Mouse (Mus musculus) heart, adult 2 months (tissue): ENCODE measurements at regions not wholly inside any gene's neighbourhood (a gene's known extent, or its start where the extent isn't known, plus 50 kb on each side); places are given as distances from the start of the nearest gene placed in this dataset.

Experiments
- DNase-seq, 2 experiments: peaks; one replicate each; pipeline ENCODE4 v3.0.0; 2021
- H3K27ac ChIP-seq: fragments of 200-600 bp; 2 replicates; pipeline ENCODE4 v1.8.1; 2022
- H3K27me3 ChIP-seq: fragments of 200-500 bp; 2 replicates; pipeline ENCODE4 v1.6.1; 2012; ENCODE audit warnings: mild to moderate bottlenecking, low read length, inconsistent platforms, mixed read lengths; ENCODE audit not compliant: control insufficient read depth, insufficient read depth
- H3K36me3 ChIP-seq: fragments of 200-500 bp; 2 replicates; pipeline ENCODE4 v1.6.1; 2012; ENCODE audit warnings: low read length, inconsistent platforms; ENCODE audit not compliant: control insufficient read depth, insufficient read depth
- H3K4me1 ChIP-seq: fragments of 200-500 bp; 2 replicates; pipeline ENCODE4 v1.6.1; 2011; ENCODE audit warnings: low read length; ENCODE audit not compliant: control insufficient read depth, insufficient read depth
- H3K4me3 ChIP-seq: fragments of 200-600 bp; 2 replicates; pipeline ENCODE4 v1.8.1; 2022
- H3K79me2 ChIP-seq: fragments of 200-500 bp; replicated peaks from 2 replicates; pipeline ENCODE4 v1.6.1; 2012; ENCODE audit warnings: mild to moderate bottlenecking, inconsistent platforms, low read length, moderate library complexity, mixed read lengths; ENCODE audit not compliant: control insufficient read depth, insufficient read depth
- H3K9ac ChIP-seq: fragments of 200-500 bp; 2 replicates; pipeline ENCODE4 v1.6.1; 2012; ENCODE audit warnings: low read depth, mild to moderate bottlenecking, control low read depth, inconsistent platforms, low read length, mixed read lengths
- CTCF ChIP-seq: fragments of 200-600 bp; IDR thresholded peaks from 2 replicates; pipeline ENCODE4 v1.8.1; 2022; ENCODE audit warnings: antibody characterized with exemption, mild to moderate bottlenecking, moderate library complexity
- EP300 ChIP-seq: fragments of 200-500 bp; IDR thresholded peaks from 2 replicates; pipeline ENCODE4 v1.6.1; 2011; ENCODE audit warnings: low read depth, low read length, control low read depth; ENCODE audit not compliant: insufficient read depth
- POLR2A ChIP-seq: fragments of 200-500 bp; IDR thresholded peaks from 2 replicates; pipeline ENCODE4 v1.6.1; 2011; ENCODE audit warnings: mild to moderate bottlenecking, low read depth, low read length, control low read depth; ENCODE audit not compliant: insufficient read depth
- WGBS: fragments of 180-500 bp; shearing (Covaris S2); methylation state at CpG from one replicate; pipeline ENCODE4 v1.1.7; 2018; 5-methylcytosine and 5-hydroxymethylcytosine counted together
- intact Hi-C: fragments of 180-260 bp; cut with DNase I; formaldehyde crosslinking; loops from one replicate; pipeline ENCODE4 v1.15.1; 2025

DNA sequence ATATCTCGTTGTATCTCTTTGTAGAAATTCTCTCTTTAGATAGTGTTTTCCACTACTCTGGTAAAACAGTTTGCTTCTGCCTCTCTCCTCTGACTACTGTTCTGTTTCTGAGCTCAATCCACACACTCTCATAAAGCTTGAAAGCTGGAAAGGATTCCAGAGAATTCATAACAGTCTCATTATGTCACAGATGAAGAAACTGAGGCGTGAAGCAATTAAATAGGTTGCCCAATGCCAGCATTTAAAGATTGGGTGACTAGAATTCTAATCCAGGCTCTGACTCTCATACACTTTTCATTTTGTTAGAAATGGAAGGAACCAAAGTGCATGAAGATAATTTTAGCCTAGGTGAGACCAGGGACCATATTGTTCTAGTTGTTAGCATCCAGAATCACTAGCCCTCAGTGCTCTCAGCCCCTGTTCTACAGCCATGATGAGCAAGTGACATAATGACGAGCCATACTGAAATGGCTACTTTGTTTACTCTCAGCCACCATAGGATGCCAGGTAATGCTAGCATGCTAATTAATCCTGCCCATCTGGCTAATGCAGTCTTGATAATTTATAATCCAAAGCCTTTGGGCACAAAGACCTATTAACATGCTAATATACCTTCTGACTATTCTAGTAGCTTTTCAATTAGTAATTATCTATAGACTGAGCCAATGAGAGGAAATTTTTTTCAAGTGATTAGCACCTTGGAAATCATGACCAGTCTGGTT is 341.7 kb downstream of the Sec23a start:
- H3K27ac ChIP-seq = no peak overlapping the region
- no peaks in the 10 kb centered on the region for H3K4me1 ChIP-seq
- no peak overlapping the region for H3K9ac ChIP-seq
- intact Hi-C loops = no loop called here
- WGBS = 73% methylated on average over 3 of the region's 3 CpGs
- H3K27me3 ChIP-seq = no peaks in the 10 kb centered on the region
- no peak overlapping the region for H3K4me3 ChIP-seq
- no peak for DNase-seq
- no peaks in the 10 kb centered on the region for H3K79me2 ChIP-seq
- H3K36me3 ChIP-seq = no peaks in the 10 kb centered on the region
- no peak for TF ChIP-seq CTCF
- TF ChIP-seq POLR2A = no peak
- no peak for TF ChIP-seq EP300

DNA sequence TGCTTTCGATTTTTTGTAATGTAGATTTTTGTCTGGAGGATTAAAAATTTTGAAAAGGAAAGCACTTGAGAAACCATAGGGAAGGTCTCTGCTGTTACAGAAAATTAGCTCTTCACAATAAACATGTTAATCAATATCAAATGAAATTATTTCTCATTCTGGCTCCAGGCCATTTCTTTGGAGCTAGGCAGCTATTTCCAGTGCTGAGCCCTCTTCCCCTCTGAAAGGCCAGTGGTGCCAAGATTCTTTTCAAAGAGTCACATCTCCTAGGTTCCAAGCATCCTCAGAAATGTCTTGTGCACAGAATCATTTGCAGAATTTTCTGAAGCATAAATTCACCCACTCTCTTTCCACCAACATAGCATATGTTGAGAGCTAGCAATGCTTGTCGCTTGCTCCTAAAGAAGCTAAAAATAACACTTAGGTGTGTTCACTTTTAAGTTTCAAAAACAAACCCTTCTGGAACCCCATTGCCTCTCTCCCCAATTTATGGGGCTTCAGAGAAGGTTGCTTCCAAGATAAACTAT is 357.2 kb downstream of the Sec23a start:
- H3K4me1 ChIP-seq = no peaks in the 10 kb centered on the region
- H3K27me3 ChIP-seq = no peaks in the 10 kb centered on the region
- intact Hi-C loops = no loop called here
- no peaks in the 10 kb centered on the region for H3K79me2 ChIP-seq
- DNase-seq = no peak
- TF ChIP-seq POLR2A = no peak
- no peak for TF ChIP-seq CTCF
- TF ChIP-seq EP300 = no peak
- H3K27ac ChIP-seq = no peak overlapping the region
- no peak overlapping the region for H3K9ac ChIP-seq
- H3K4me3 ChIP-seq = no peak overlapping the region
- H3K36me3 ChIP-seq = no peaks in the 10 kb centered on the region
- 93% methylated on average over 2 of the region's 2 CpGs for WGBS

DNA sequence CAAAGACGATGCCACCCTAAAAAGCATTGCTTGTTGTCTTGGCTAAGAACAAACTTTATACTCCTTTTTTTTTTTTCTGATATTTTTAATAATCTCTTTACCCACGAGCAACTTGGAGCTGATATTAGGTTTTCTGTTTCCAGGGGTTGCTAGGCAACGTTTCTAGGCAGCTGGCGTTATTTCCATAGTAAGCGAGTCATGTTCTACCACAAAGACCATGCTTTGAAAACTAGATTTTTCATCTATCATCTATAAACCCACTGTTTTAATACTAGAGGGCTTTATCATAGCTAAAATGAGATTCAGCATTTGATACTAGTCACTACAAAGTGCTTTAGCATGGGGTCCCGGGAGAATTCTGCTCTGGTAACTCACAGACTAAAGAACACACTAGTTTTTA is 358.1 kb downstream of the Sec23a start:
- 59% methylated on average over 6 of the region's 6 CpGs for WGBS
- no peaks in the 10 kb centered on the region for H3K79me2 ChIP-seq
- DNase-seq = no peak
- intact Hi-C loops = no loop called here
- no peaks in the 10 kb centered on the region for H3K36me3 ChIP-seq
- no peaks in the 10 kb centered on the region for H3K27me3 ChIP-seq
- no peaks in the 10 kb centered on the region for H3K4me1 ChIP-seq
- no peak overlapping the region for H3K4me3 ChIP-seq
- no peak overlapping the region for H3K27ac ChIP-seq
- TF ChIP-seq POLR2A (no peak), EP300 (no peak), CTCF (no peak)
- H3K9ac ChIP-seq = no peak overlapping the region

DNA sequence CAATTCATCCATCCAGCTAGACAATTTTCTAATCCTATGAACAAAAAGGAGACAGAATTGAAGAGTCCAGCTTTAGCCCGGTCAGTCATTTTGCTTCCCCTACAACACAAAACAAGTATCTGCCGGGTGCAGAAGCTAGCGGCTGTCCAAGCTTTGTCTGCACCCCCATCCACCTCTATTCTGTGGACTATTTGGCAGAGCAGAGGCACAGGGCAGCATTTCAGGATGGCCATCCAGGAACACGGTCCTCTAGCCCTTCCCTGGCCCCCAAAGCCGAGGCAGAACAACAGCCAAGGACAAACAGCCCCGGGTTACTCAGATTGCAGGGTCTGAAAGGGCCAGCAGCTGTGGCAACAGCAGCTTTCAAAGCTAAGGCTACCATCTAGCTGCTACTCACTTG is 358.6 kb downstream of the Sec23a start:
- no peak overlapping the region for H3K27ac ChIP-seq
- no peak for DNase-seq
- no peak overlapping the region for H3K4me3 ChIP-seq
- no peaks in the 10 kb centered on the region for H3K4me1 ChIP-seq
- intact Hi-C loops = no loop called here
- 78% methylated on average over 6 of the region's 6 CpGs for WGBS
- no peaks in the 10 kb centered on the region for H3K27me3 ChIP-seq
- TF ChIP-seq POLR2A (no peak), CTCF (no peak), EP300 (no peak)
- H3K79me2 ChIP-seq = no peaks in the 10 kb centered on the region
- no peak overlapping the region for H3K9ac ChIP-seq
- no peaks in the 10 kb centered on the region for H3K36me3 ChIP-seq

DNA sequence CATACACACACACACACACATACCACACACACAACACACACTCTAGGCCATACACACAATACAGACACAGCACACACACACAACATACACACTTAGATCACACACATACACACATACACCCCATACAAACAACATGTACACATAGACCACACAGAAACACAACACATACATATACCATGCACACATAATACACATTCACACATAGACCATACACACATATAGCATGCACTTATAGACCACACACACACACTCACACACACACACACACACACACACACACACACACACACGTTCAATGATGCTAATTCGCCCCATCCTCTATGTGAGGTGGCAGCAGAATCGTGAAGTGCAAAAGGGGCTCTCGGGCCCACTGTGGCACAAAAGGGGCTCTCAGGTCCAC is 359.1 kb downstream of the Sec23a start:
- DNase-seq = no peak
- H3K27me3 ChIP-seq = no peaks in the 10 kb centered on the region
- H3K9ac ChIP-seq = no peak overlapping the region
- intact Hi-C loops = no loop called here
- no peak overlapping the region for H3K4me3 ChIP-seq
- no peak for TF ChIP-seq EP300
- no peaks in the 10 kb centered on the region for H3K4me1 ChIP-seq
- H3K27ac ChIP-seq = no peak overlapping the region
- WGBS = 97% methylated on average over 4 of the region's 4 CpGs
- H3K36me3 ChIP-seq = no peaks in the 10 kb centered on the region
- no peaks in the 10 kb centered on the region for H3K79me2 ChIP-seq

DNA sequence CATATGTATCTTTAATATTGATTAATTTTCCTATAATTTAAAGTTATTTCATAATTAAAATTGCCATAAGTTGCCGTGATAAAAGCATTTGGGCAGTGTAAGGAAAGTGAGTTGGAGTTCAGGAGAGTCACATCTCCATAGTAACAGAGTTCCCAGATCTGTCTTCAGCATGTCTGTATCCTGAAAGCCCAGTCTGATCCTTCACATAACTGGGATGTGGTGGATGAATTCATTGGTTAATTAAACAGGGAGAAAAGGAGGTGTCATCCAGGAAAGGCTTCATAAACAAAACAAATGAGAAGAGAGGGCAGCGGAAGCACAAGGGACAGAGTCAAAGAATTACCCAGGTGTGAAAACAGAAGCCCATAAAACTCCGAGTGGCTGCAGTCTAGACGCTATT is 363.5 kb downstream of the Sec23a start:
- H3K36me3 ChIP-seq = no peaks in the 10 kb centered on the region
- 59% methylated on average over 4 of the region's 4 CpGs for WGBS
- no peak overlapping the region for H3K4me3 ChIP-seq
- no peak for TF ChIP-seq EP300
- no peak for TF ChIP-seq CTCF
- TF ChIP-seq POLR2A = no peak
- H3K27ac ChIP-seq = no peak overlapping the region
- no peak for DNase-seq
- intact Hi-C loops = no loop called here
- no peaks in the 10 kb centered on the region for H3K4me1 ChIP-seq
- H3K27me3 ChIP-seq = no peaks in the 10 kb centered on the region
- H3K79me2 ChIP-seq = no peaks in the 10 kb centered on the region
- no peak overlapping the region for H3K9ac ChIP-seq
